Mouse (Mus musculus) cerebellum, adult 8-10 months (tissue): ENCODE results near the gene Mybbp1a.

Source experiments
- DNase-seq: peaks from one replicate; pipeline ENCODE4 v3.0.0; 2022

Gene Mybbp1a

GRCm38 (mm10) chr11:72447475-72447874, 6.3 kb downstream of the Mybbp1a start:
- DNase-seq = no peak

- DNase-seq = no peak
Measured at GRCm38 (mm10) chr11:72452140-72452665, 11.0 kb downstream of the Mybbp1a start.

- no peak for DNase-seq
Measured at GRCm38 (mm10) chr11:72453105-72453953, 12.2 kb downstream of the Mybbp1a start.

GRCm38 (mm10) chr11:72455694-72456093, 14.5 kb downstream of the Mybbp1a start:
- DNase-seq = no peak

GRCm38 (mm10) chr11:72457995-72458496, 16.9 kb downstream of the Mybbp1a start:
- no peak for DNase-seq

- DNase-seq = no peak
Measured at GRCm38 (mm10) chr11:72458502-72458901, 17.3 kb downstream of the Mybbp1a start.

- no peak for DNase-seq
Measured at GRCm38 (mm10) chr11:72461500-72461981, 20.4 kb downstream of the Mybbp1a start.

GRCm38 (mm10) chr11:72464821-72465220, 23.7 kb downstream of the Mybbp1a start:
- no peak for DNase-seq

- DNase-seq = no peak
Measured at GRCm38 (mm10) chr11:72465978-72466693, 25.0 kb downstream of the Mybbp1a start.

GRCm38 (mm10) chr11:72466694-72467507, 25.7 kb downstream of the Mybbp1a start:
- no peak for DNase-seq

GRCm38 (mm10) chr11:72468525-72468924, 27.4 kb downstream of the Mybbp1a start:
- no peak for DNase-seq

GRCm38 (mm10) chr11:72469217-72469616, 28.1 kb downstream of the Mybbp1a start:
- no peak for DNase-seq

GRCm38 (mm10) chr11:72470004-72470403, 28.8 kb downstream of the Mybbp1a start:
- DNase-seq = no peak

- no peak for DNase-seq
Measured at GRCm38 (mm10) chr11:72471381-72471780, 30.2 kb downstream of the Mybbp1a start.

GRCm38 (mm10) chr11:72473540-72473939, 32.4 kb downstream of the Mybbp1a start:
- no peak for DNase-seq

GRCm38 (mm10) chr11:72474926-72475325, 33.8 kb downstream of the Mybbp1a start:
- no peak for DNase-seq

GRCm38 (mm10) chr11:72475408-72475807, 34.3 kb downstream of the Mybbp1a start:
- no peak for DNase-seq

- DNase-seq = no peak
Measured at GRCm38 (mm10) chr11:72476074-72476625, 35.0 kb downstream of the Mybbp1a start.

GRCm38 (mm10) chr11:72477182-72477581, 36.0 kb downstream of the Mybbp1a start:
- DNase-seq = no peak

GRCm38 (mm10) chr11:72477653-72478052, 36.5 kb downstream of the Mybbp1a start:
- no peak for DNase-seq

- no peak for DNase-seq
Measured at GRCm38 (mm10) chr11:72478228-72478627, 37.1 kb downstream of the Mybbp1a start.

- DNase-seq = no peak
Measured at GRCm38 (mm10) chr11:72479499-72479898, 38.3 kb downstream of the Mybbp1a start.
